Mouse (Mus musculus) right cerebral cortex, postnatal 10 days (tissue): ENCODE measurements at regions not wholly inside any gene's neighbourhood (a gene's known extent, or its start where the extent isn't known, plus 50 kb on each side); places are given as distances from the start of the nearest gene placed in this dataset.

Experiments used
- DNase-seq, 2 experiments: peaks; one replicate each; pipeline ENCODE4 v3.0.0; 2021; ENCODE audit warnings: low spot score in 2 of 2

DNA sequence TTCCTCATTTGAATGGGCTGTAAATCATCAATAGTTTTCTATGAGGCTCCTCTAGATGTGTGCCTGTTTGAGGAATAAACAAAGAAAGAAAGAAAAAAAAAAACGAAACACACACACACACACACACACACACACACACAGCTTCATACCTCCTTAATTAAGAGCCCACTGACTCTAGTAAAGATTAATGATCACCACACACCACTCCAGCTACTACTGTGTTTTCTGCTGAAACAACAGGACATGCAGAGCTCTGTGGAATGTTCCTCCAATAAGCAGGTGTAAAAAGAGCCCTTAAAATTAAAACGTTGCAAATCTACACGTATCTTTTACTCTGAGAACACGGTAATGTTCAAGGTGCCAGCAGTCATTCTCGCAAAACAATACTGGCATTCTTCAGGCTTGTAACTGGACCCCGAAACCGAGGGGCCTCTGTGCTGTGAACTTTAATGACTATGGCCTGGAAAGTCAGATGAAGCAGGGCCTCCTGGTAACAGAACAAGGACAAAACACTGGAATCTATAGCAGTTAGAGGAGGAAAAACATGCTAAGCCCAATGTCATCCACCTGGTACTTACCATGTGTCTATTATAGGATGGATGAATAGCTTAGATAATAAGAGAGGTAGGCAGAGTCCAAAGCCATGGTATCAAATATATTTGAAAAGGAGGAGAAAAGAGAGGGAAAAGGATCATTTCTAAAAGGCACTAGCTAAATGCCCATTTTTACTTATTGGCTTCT, 151.7 kb downstream of the Gm11361 start:
- no peak for DNase-seq

DNA sequence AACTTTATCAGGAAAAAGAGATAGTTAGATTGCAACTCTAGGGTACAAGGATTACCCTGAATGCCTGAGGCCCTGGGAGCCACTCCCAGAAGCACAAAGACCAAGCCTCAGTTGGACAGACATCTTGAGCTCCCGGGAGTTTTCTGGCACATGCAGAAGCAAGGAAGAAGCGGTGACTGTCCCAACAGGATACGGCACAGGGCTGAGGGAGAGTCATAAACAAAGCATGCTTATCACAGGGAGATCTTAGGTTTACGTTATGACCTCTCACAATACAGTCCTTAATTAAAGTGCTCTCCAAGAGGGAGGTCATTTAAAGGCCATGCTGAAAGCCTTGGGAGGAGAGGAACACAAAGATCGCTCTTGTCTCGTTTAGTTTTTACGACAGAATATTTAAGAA, 143.1 kb downstream of the Gm11361 start:
- no peak for DNase-seq
